Mouse (Mus musculus) embryonic facial prominence, embryonic 14.5 days (tissue): ENCODE measurements around the gene Best2. TPM values are rescaled to one million over a fixed set of nuclear protein-coding genes. Genes with fewer than 3 reads are reported as not detected.
A peak's percentile ranks its signal among the peaks of the same experiment; 100 is the strongest.

Experiments
- ATAC-seq: fragments of 200-750 bp; cut with Nextera tagmentation; 2 replicates; pipeline ENCODE4 v1.8.0; 2017; ENCODE audit warnings: low read depth, moderate number of reproducible peaks, moderate TSS enrichment
- DNase-seq: peaks from one replicate; pipeline ENCODE4 v3.0.0-alpha.2; 2015; ENCODE audit warnings: low spot score
- H3K27ac ChIP-seq: fragments of 300-500 bp; sonication (generic); replicated peaks from 2 replicates; pipeline ENCODE4 v1.5.1; 2014; ENCODE audit warnings: low read depth, mild to moderate bottlenecking, low read length, moderate library complexity
- H3K27me3 ChIP-seq: fragments of 300-500 bp; sonication (generic); replicated peaks from 2 replicates; pipeline ENCODE4 v1.6.1; 2014; ENCODE audit warnings: low read length; ENCODE audit not compliant: control insufficient read depth, insufficient read depth
- H3K36me3 ChIP-seq: fragments of 300-500 bp; sonication (generic); 2 replicates; pipeline ENCODE4 v1.6.1; 2014; ENCODE audit warnings: low read length, mixed read lengths; ENCODE audit not compliant: control insufficient read depth, insufficient read depth
- H3K4me1 ChIP-seq: fragments of 300-500 bp; sonication (generic); 2 replicates; pipeline ENCODE4 v1.6.1; 2014; ENCODE audit warnings: antibody characterized with exemption, low read length; ENCODE audit not compliant: control insufficient read depth, insufficient read depth
- H3K4me2 ChIP-seq: fragments of 300-500 bp; sonication (generic); 2 replicates; pipeline ENCODE4 v1.6.1; 2014; ENCODE audit warnings: low read depth, mild to moderate bottlenecking, low read length, moderate library complexity, mixed read lengths
- H3K4me3 ChIP-seq: fragments of 300-500 bp; sonication (generic); 2 replicates; pipeline ENCODE4 v1.5.1; 2014; ENCODE audit warnings: low read depth, mild to moderate bottlenecking, low read length
- H3K9ac ChIP-seq: fragments of 300-500 bp; sonication (generic); 2 replicates; pipeline ENCODE4 v1.6.1; 2014; ENCODE audit warnings: low read depth, mild to moderate bottlenecking, low read length, moderate library complexity, mixed read lengths
- H3K9me3 ChIP-seq: fragments of 300-500 bp; sonication (generic); 2 replicates; pipeline ENCODE4 v1.6.1; 2016; ENCODE audit warnings: low read length; ENCODE audit not compliant: control insufficient read depth
- WGBS: fragments of 180-500 bp; shearing (Covaris S2); extraction: QIAGEN DNeasy Blood & Tissue Kit; methylation state at CpG from one replicate; pipeline ENCODE4 v1.1.7; 2014; 5-methylcytosine and 5-hydroxymethylcytosine counted together
- polyA plus RNA-seq: library from polyadenylated mRNA; unstranded; fragments of >200 nt; fragmentation: Nextera tagmentation; extraction: Ambion mirVana; gene quantifications from 2 replicates; pipeline ENCODE4 v1.2.1, GENCODE M21; 2014

Gene Best2
- polyA plus RNA-seq, 1 experiment from 2014 or later: 0.58 TPM

DNA sequence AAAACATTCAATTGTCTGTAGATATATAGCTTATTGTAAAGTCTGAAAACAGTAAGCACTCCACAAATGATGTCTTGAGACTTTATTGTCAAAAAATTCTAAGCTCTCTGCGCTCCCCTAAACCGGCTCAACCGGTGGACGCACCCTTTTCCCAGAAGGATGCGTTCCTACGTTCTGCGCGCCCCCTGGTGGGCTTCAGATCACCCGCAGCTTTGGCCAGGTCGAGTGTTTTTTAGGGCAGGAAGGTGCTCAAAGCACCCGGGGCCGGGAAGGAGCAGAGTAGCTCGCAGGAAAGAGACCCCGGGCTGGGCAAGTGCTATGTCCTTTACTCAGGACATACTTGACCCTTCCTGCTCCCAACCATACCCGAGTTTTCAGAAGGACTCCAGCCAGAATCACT, 24.5 kb downstream of the Best2 start:
- H3K9me3 ChIP-seq: no peaks in the 10 kb centered on the region
- ATAC-seq: peak; percentile 76
- H3K4me2 ChIP-seq: peak overlapping the region; percentile 97
- peak; percentile 95 for DNase-seq
- peak overlapping the region; percentile 72 for H3K9ac ChIP-seq
- WGBS: under 1% methylated on average over 15 of the region's 15 CpGs
- H3K36me3 ChIP-seq: peaks cover 2% of the 10 kb centered on the region; the same call in 1 of the 2 replicates
- peaks cover 16% of the 10 kb centered on the region for H3K4me1 ChIP-seq
- no peaks in the 10 kb centered on the region for H3K27me3 ChIP-seq
- peak overlapping the region; percentile 73 for H3K4me3 ChIP-seq
- H3K27ac ChIP-seq: peak overlapping the region; percentile 79

DNA sequence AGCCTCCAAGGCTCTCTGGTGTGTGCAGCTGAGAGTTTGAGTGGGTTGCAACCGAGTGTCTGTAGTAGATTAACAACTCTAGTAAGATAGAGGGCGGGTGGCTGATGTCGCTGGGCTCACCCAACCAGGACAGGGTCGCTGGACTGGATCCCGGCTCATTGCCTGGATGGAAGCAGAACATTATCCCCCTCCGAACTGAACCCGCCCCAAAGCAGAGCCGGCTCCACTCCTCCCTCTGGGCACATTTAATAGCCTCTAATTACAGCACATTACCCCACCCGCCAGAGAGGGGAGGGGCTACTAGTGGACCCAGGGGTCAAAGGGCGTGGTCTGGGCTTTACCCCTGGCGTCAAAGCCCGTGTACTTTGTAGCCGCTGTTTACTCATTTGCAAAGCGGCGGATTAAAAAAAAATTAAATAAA, 25.0 kb downstream of the Best2 start:
- Histone ChIP-seq H3K4me1 (peaks cover 20% of the 10 kb centered on the region), H3K4me3 (no peak overlapping the region), H3K36me3 (no peaks in the 10 kb centered on the region), H3K9me3 (no peaks in the 10 kb centered on the region), H3K27ac (peak overlapping the region; percentile 4; the same call in 1 of the 2 replicates), H3K27me3 (no peaks in the 10 kb centered on the region), H3K9ac (0 out of 2 replicates have a peak overlapping the region, but pooled peaks have one; percentile 72), H3K4me2 (peak overlapping the region; percentile 97)
- DNase-seq (no peak), ATAC-seq (no peak)
- WGBS: 6% methylated on average over 15 of the region's 15 CpGs

DNA sequence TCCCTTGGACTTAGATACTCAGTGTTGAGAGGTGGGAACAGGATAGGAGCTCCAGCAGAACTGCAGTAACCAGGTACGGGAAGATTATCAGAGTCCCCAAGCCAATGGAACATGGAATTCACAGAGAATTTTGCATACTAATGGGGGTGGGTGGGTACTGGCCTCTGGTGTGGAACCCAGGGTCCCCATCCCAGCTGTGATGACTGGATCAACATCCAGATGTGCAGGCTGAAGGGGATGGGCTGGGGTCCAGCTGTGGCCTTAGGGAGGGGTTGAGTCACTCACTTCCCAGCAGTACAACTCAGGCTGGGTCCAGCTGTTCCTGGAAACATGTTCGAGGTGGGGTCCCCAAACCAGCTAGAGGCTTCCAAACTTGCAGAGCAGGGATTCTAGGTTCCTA, 26.4 kb downstream of the Best2 start:
- no peak for DNase-seq
- Histone ChIP-seq H3K36me3 (no peaks in the 10 kb centered on the region), H3K27ac (no peak overlapping the region), H3K4me2 (no peak overlapping the region), H3K4me1 (peaks cover 20% of the 10 kb centered on the region), H3K27me3 (no peaks in the 10 kb centered on the region), H3K9ac (no peak overlapping the region), H3K9me3 (no peaks in the 10 kb centered on the region), H3K4me3 (no peak overlapping the region)
- ATAC-seq: no peak
- 61% methylated on average over 2 of the region's 2 CpGs for WGBS

DNA sequence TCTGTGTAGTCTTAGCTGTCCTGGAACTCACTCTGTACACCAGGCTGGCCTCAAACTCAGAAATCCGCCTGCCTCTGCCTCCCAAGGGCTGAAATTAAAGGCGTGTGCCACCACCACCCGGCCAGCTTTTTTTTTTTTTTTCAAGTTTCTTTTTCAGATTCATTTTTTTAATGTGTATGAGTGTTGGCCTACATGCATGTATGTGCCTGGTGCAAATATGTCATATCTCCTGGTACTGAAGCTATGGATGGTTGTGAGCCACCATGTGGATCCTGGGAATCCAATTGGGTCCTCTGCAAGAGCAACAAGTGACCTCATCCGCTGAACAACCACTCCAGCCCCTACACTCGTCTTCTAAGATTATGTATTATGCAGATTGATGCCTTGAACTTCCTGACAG, 26.9 kb downstream of the Best2 start:
- H3K4me2 ChIP-seq: no peak overlapping the region
- no peaks in the 10 kb centered on the region for H3K36me3 ChIP-seq
- no peaks in the 10 kb centered on the region for H3K27me3 ChIP-seq
- H3K27ac ChIP-seq: no peak overlapping the region
- DNase-seq (no peak), ATAC-seq (no peak)
- H3K9me3 ChIP-seq: no peaks in the 10 kb centered on the region
- 84% methylated on average over 5 of the region's 5 CpGs for WGBS
- H3K4me3 ChIP-seq: no peak overlapping the region
- H3K9ac ChIP-seq: no peak overlapping the region
- peaks cover 20% of the 10 kb centered on the region for H3K4me1 ChIP-seq

DNA sequence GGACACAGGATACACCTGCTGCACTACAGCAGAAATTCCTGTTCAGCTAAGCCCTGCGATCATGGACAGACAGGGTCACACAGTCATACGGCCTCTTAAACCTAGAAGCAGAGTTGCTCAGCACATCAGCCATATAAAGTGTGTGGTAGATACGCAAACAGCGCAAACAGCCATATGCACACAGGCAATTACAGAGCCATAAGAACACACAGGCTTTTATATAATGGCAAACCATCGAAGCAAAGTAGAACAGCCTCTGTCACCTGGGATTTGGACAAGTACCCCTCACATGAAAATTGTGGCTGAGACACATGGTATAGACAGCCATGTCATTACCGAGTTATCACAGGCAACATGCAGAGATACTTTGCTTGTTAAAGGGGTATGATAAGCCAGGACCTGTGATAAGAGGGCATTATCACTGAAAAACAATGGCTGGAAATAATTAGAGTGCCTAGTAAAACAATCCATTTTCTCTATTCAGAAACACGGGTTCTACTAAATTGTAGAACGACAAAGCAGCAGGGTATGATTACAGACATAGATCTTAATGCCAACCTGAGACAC, 27.9 kb downstream of the Best2 start:
- WGBS: 25% methylated on average over 8 of the region's 8 CpGs

DNA sequence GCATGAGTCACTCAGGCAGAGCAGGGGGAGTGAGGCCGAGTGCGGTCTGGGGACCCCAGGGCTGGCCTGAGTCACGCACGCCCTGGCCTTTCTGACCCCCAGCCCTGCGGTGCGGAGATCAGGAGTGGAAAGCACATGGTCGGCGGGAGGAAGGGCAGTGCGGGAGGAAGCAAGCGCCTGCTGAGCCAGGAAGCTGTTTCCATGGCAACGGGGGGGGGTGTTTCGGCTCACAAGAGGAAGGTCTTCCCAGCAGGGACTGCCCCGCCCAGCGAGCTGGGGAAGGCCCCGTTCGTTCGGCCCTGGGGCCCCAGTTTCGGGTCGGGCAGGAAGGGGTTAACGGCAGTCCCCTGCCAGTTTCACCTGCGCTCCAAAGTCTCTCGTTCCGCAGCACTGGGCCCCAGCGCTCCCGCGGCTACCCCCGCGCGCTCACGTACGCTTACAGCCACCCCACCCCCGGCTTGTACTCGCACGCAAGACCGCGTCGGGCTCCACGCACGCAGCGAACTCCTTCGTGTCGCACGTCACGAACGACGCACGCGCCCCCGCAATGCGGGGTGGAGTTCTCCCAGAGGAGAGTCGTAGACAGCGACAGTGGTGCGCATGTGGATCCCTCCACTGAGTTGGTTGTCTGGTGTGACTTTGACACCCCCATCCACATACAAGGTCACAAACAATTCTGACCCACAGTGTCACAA, 28.5 kb downstream of the Best2 start:
- peak overlapping the region; percentile 69 for H3K27ac ChIP-seq
- H3K4me1 ChIP-seq: peaks cover 28% of the 10 kb centered on the region
- H3K36me3 ChIP-seq: no peaks in the 10 kb centered on the region
- H3K4me2 ChIP-seq: peak overlapping the region; percentile 98
- no peaks in the 10 kb centered on the region for H3K9me3 ChIP-seq
- no peaks in the 10 kb centered on the region; the same call in 1 of the 2 replicates for H3K27me3 ChIP-seq
- WGBS: under 1% methylated on average over 37 of the region's 53 CpGs
- H3K9ac ChIP-seq: peak overlapping the region; percentile 69
- DNase-seq (peak; percentile 94), ATAC-seq (peak; percentile 20)
- H3K4me3 ChIP-seq: peak overlapping the region; percentile 55

More for the DNA sequence above, 27.9 kb downstream of the Best2 start:
- no peak for DNase-seq
- Histone ChIP-seq H3K36me3 (no peaks in the 10 kb centered on the region), H3K9me3 (no peaks in the 10 kb centered on the region), H3K27me3 (no peaks in the 10 kb centered on the region), H3K4me3 (peak overlapping the region; percentile 55), H3K4me1 (peaks cover 27% of the 10 kb centered on the region), H3K9ac (peak overlapping the region; percentile 69; the same call in 1 of the 2 replicates), H3K4me2 (peak overlapping the region; percentile 98), H3K27ac (peak overlapping the region; percentile 69; the same call in 1 of the 2 replicates)
- ATAC-seq: no peak

DNA sequence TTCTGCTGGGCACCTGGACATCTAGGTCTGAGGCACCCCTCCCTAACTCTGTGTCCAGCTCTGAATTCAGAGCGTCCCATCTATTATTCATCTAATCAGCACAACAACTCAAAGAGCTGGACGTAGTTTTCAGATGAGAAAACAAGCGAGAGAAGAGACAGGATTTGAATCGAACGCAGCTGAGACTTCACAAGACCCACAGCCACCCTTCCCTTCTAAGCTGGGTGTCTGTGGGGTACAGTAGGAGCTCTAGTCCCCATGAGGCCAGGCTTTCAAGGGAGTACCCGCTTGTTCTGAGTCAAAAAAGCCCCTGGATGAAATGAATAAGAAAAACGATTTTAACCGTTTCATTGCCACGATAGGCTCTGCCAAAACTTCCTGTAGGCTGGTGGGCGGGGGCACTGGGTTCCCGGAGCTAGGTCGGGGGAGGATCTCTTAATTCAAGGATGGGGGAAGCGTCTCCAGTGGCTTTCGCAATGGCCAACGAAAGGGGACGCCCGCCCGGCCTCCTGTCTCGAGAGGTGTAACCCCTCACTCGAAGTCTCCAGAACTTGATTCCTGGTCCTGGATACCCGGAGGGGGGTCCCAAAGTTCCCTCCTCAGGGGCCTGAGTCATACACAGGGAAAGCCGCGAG, 29.2 kb downstream of the Best2 start:
- no peaks in the 10 kb centered on the region for H3K9me3 ChIP-seq
- H3K4me2 ChIP-seq: peak overlapping the region; percentile 98
- DNase-seq: no peak
- no peaks in the 10 kb centered on the region for H3K36me3 ChIP-seq
- peak overlapping the region; percentile 55 for H3K4me3 ChIP-seq
- peak overlapping the region; percentile 69 for H3K27ac ChIP-seq
- H3K9ac ChIP-seq: peak overlapping the region; percentile 69
- 2% methylated on average over 23 of the region's 23 CpGs for WGBS
- H3K27me3 ChIP-seq: no peaks in the 10 kb centered on the region; the same call in 1 of the 2 replicates
- H3K4me1 ChIP-seq: peaks cover 31% of the 10 kb centered on the region
- no peak for ATAC-seq

DNA sequence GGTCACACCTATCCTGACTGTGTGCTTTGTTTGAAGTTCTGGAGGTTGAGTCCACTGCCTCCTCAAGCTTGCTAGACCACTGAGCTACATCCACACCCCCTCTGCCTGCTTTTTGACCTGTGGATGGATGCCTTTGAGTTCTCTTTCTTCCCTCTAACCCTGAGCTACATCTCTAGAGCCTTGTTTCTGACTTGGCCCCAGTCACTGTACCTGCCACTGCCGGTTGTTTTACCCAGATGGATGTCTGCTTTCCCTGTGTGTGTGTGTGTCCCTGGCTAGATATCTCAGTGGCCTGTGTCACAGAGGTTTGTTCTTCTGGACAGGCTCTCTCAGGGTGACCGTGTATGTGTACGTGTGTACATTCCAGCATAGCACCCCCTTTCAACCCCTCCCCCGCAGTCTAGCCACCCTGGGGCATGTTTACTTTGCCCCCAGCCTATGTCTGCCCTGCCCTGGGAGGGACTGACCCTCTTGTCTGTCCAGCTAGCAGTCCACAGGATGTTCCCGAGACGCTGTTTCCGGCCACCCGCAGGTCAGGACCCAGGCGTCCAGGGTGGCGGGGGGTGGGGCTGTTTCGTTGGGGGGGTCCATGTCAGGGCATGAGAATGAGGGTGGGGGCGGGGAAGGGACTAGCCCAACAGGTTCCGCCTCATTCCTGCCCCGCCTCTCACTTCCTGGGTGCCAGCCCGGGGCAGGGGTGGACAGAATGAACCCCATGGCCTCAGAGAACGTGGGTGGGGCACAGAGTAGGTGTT, 29.9 kb downstream of the Best2 start:
- Histone ChIP-seq H3K27ac (peak overlapping the region; percentile 69), H3K9ac (peak overlapping the region; percentile 45; the same call in 1 of the 2 replicates), H3K27me3 (no peaks in the 10 kb centered on the region; the same call in 1 of the 2 replicates), H3K4me3 (peak overlapping the region; percentile 55; the same call in 1 of the 2 replicates), H3K4me2 (peak overlapping the region; percentile 98), H3K9me3 (no peaks in the 10 kb centered on the region), H3K36me3 (no peaks in the 10 kb centered on the region), H3K4me1 (peaks cover 37% of the 10 kb centered on the region)
- ATAC-seq: no peak
- no peak for DNase-seq
- 5% methylated on average over 15 of the region's 16 CpGs for WGBS
